Mouse (Mus musculus): ENCODE measurements around the gene Tlr12.

The Tlr12 gene

DNA sequence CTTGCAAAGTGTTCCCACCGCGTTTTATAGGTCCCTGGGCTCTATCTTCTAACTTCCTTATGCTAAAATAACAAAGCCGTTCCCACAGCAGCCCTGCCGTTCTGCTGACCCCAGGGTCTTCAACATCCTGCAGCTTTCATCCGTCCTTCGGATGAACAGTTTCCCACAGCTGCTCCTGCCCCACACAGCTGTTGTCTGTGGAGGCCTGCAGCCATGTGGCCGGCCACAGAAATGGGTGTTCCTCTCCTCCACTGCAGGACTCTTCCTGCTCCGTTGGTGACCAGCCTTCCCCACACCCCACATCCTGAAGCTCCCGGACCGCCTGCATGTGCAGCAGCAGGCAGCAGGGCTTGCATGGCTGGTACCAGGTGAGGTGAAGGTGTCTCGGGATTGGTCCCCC, 18.8 kb upstream of the Tlr12 start:
- TF ChIP-seq GATA4 (IDR thresholded peaks at IDR 0.05; ENCODE audit: insufficient replicate concordance, low read length): no peak

GRCm38 (mm10) chr4:128635894-128636585, 17.6 kb upstream of the Tlr12 start:
- no peak for TF ChIP-seq GATA4 (IDR thresholded peaks at IDR 0.05; ENCODE audit: insufficient replicate concordance, low read length)

DNA sequence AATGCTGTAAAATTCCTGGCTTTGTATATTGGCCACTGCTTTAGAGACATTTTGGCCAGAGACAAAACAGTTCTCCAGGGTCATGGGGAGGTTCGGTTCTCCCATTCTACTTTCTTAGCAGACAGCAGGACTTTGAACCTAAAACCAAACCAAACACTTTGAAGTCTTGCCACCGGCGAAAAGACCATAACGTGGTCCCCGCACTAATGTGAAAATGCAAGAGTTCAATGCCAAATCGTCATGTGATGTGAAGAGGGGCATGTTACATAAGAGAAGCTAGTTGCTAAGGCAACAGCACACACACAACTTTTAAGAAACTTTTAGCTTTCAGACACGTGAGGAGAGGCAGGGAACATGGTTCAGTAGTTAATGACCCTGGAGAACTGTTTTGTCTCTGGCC, 17.0 kb upstream of the Tlr12 start:
- no peak for TF ChIP-seq GATA4 (IDR thresholded peaks at IDR 0.05; ENCODE audit: insufficient replicate concordance, low read length)

DNA sequence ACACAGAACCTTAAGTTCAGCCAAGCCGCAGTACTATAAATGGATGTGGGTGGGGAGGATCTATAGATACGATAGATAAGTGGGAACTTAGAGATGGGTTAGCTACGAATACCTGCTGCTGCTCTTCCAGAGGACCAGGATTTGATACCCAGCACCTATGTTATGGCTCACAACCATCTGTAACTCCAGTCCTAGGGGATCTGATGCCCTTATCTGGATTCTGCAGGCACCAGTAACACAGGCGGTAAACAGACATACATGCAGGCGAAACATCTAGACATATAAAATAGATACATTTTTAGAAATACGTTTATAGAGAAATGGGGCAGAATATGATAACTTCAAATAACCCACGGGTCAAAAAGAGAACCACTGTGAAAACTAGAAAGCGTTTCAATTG, 2.7 kb upstream of the Tlr12 start:
- TF ChIP-seq GATA4 (IDR thresholded peaks at IDR 0.05; ENCODE audit: insufficient replicate concordance, low read length): no peak

DNA sequence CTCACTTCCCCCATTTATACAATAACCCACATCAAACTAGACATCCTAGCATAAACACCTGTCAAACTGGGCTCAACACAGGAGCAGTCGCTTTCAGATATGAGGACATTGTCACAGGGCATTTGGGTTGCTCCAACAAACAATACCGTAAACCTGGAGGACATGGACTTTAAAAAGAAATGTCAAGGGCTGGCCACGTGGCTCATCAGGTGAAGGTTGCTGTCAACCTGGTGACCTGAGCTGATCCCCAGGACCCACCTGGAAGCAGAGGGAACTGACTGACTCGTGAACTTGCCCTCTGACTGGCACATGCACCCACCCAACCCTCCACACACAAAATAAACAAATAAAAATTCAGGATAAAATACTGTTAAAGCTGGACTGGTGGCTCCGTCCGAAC, 2.2 kb upstream of the Tlr12 start:
- TF ChIP-seq GATA4 (IDR thresholded peaks at IDR 0.05; ENCODE audit: insufficient replicate concordance, low read length): no peak

DNA sequence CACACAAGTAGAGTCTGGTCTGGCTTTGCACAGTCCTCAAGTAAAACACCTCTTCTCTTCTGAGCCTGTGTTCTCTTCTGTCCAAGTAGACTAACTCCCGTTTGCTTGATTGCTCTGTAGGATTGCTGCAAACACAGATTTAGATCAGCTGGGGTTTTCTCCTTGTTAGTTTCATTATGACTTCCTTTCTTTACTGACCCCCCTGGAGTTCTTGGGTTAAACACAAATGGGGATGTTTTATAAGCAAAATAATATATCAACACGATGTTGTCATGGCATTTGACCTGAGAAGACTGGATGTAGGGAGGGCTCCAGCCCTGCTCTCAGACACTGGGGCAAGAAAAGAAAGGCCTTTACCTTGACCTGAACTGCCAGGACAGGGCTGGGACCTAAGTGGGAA, 544 bp upstream of the Tlr12 start:
- no peak for TF ChIP-seq GATA4 (IDR thresholded peaks at IDR 0.05; ENCODE audit: insufficient replicate concordance, low read length)

GRCm38 (mm10) chr4:128617363-128618120, 877 bp downstream of the Tlr12 start:
- TF ChIP-seq GATA4 (IDR thresholded peaks at IDR 0.05; ENCODE audit: insufficient replicate concordance, low read length): no peak

- no peak for TF ChIP-seq GATA4 (IDR thresholded peaks at IDR 0.05; ENCODE audit: insufficient replicate concordance, low read length)
Observed at GRCm38 (mm10) chr4:128615761-128616160, 2.7 kb downstream of the Tlr12 start.

DNA sequence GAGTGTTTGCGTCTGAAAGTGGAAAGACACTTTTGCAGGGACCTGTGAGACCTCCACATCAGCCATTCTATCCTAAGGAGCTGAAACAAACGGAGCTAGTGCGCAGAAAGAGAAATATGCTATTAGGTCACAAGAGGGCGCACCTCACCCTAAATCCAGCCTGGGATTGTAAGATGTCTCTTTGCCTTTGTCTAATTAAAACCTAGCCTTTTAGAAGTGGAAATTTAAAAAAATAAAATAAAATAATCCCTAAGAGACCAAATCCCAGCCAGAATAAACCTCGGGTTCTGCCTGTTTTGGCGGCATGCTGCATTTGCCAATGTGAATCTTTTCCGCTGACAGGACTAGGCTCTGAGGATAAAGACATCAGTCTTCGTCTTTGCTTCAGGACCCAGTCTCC, 5.1 kb downstream of the Tlr12 start:
- TF ChIP-seq GATA4 (IDR thresholded peaks at IDR 0.05; ENCODE audit: insufficient replicate concordance, low read length): no peak

GRCm38 (mm10) chr4:128610706-128611105, 7.7 kb downstream of the Tlr12 start:
- TF ChIP-seq GATA4 (IDR thresholded peaks at IDR 0.05; ENCODE audit: insufficient replicate concordance, low read length): no peak

DNA sequence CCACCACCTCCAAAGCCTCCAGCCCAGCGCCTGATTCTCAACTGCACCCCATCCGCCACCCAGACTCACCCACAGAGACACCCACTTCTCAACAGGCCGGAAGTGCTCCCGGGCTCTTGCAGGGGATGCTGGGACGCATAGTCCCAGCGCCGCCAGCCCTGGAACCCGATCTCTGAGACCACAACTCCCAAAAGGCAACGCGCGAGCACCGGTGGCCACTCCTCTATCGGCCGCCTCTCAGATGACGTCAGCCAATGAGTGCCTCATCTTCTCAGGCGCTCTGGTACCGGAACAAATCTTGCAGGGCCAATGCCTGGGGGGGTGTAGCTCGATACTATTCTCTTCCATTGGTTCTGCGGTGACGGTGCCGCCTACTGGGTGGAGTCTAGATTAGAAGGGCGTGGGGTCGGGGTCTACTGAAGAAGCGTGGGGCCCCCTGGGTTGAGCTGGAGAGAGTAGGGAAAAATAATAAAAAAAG, 8.5 kb downstream of the Tlr12 start, which contains the start of gene Zscan20:
Gene Zscan20 (minus strand): TSS at position 174 of the 478 bp plus-strand sequence.
- TF ChIP-seq GATA4 (IDR thresholded peaks at IDR 0.05; ENCODE audit: insufficient replicate concordance, low read length): peak; percentile 75; the same call in 1 of the 2 replicates

- no peak for TF ChIP-seq GATA4 (IDR thresholded peaks at IDR 0.05; ENCODE audit: insufficient replicate concordance, low read length)
Observed at GRCm38 (mm10) chr4:128609276-128609924, 9.0 kb downstream of the Tlr12 start.

DNA sequence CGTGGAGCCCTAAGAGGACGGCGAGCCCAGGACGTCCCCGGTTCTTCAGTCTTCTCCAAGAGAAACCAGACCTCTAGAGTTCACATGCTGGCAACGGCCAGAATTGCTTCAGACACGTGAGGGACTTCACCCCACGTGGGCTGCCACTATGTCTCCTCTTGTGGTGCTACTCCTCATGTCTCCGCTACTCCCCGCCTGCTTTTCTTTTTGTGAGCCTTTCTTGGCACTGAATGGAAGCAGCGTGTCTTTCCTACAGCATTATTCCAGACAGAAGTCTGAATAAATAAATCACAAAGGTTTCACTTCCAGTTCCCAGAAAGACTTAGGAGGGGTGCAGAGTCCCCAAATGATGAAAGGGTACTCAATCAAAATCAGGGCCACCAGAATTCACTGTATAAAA, 10.8 kb downstream of the Tlr12 start:
- no peak for TF ChIP-seq GATA4 (IDR thresholded peaks at IDR 0.05; ENCODE audit: insufficient replicate concordance, low read length)

DNA sequence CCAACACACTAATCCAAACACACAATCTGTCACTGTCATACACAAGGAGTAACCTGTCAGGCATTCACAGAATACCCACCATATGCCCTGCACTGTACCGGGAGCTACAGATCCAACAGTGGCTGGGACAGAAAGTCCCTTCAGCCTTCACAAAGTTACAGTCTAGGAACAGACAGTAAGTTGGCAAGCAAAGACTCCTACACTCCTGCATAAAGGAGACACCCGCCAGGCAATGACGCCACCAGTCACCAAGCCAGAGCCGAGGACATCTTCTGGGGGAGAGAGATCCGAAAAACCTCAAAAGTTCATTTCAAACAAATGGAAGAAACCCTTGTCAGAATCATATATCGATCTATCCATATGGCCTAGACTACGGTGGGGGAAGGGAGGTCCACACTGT, 11.8 kb downstream of the Tlr12 start:
- TF ChIP-seq GATA4 (IDR thresholded peaks at IDR 0.05; ENCODE audit: insufficient replicate concordance, low read length): no peak

DNA sequence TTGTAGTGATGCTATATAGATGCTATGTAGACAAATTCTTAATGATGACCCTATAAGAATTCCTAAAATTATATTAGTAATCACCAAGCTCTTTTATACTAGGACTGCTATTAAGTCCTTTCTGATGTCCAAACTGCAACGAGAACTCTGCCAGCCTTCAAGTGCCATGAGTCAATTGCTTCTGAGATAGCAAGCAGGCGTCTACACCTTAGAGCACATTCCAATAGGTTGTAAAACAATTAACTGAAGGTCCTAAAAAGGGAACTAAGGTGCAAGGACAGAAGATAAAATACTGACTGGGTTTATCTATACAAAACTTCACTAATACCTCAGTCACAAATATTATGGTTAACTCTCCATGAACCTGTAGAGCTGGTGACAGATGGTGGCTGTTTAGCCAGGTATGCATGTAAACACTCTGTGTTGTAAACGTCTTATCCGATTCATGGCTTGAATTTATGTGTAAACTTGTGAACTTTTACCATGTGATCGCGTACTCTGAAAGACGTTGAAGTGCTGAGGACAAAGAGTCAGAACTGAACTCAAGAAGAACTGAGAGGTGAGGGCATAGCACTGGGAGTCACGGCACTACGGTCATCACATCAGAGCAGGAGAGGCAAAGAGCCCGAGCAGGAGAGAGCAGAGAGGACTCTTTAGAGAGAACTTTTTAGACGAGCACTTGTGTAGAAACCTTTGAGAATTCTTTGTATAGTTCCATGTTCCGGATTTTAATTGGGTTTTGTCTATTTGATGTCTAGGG, 20.4 kb downstream of the Tlr12 start:
- TF ChIP-seq GATA4 (IDR thresholded peaks at IDR 0.05; ENCODE audit: insufficient replicate concordance, low read length): no peak
